Mouse (Mus musculus) ES-Bruce4 (cell line): Measurements from ENCODE around the gene Ephb1.

Source experiments
- CTCF ChIP-seq: IDR thresholded peaks from one replicate; pipeline ENCODE4 v1.8.1; 2011; ENCODE audit warnings: low read depth, low read length
- EP300 ChIP-seq: IDR thresholded peaks from 2 replicates; pipeline ENCODE4 v1.6.1; 2011; ENCODE audit warnings: low read depth, low read length; ENCODE audit not compliant: insufficient read depth
- POLR2A ChIP-seq: IDR thresholded peaks from one replicate; pipeline ENCODE4 v1.8.1; 2011; ENCODE audit warnings: low read length; ENCODE audit not compliant: insufficient read depth

GRCm38 (mm10) chr9:102180070-102180469 lies 174.4 kb downstream of the Ephb1 start:
- TF ChIP-seq POLR2A (no peak), EP300 (no peak), CTCF (no peak)
